Mouse (Mus musculus): Measurements from ENCODE around the gene Bbs1.
"Not testable (repeated sequence)": the region's sequence is repeated elsewhere in the genome, so short reads cannot be mapped to it uniquely, and the experiment has no call there.

The Bbs1 gene

GRCm38 (mm10) chr19:4883961-4884360 is 22.5 kb downstream of the Bbs1 start:
- no peak for DNase-seq (ENCODE audit: low read depth)

- no peak for DNase-seq (ENCODE audit: low read depth)
Observed at GRCm38 (mm10) chr19:4879324-4879703, 27.1 kb downstream of the Bbs1 start.

GRCm38 (mm10) chr19:4878405-4879323 is 27.8 kb downstream of the Bbs1 start, which contains the start of gene Zdhhc24:
Zdhhc24 (plus strand) TSS chr19:4878668.
- DNase-seq (ENCODE audit: low read depth) = peak; percentile 97

GRCm38 (mm10) chr19:4877785-4878184 is 28.6 kb downstream of the Bbs1 start, which contains the start of gene Actn3:
Actn3 (minus strand) TSS chr19:4877909.
- peak; percentile 80 for DNase-seq (ENCODE audit: low read depth)

GRCm38 (mm10) chr19:4876755-4877154 is 29.7 kb downstream of the Bbs1 start:
- DNase-seq (ENCODE audit: low read depth) = no peak

- no peak for DNase-seq (ENCODE audit: low read depth)
Observed at GRCm38 (mm10) chr19:4876241-4876640, 30.2 kb downstream of the Bbs1 start.

- DNase-seq (ENCODE audit: low read depth) = not testable (repeated sequence)
Observed at GRCm38 (mm10) chr19:4874613-4875012, 31.8 kb downstream of the Bbs1 start.

GRCm38 (mm10) chr19:4865147-4865546 is 41.3 kb downstream of the Bbs1 start:
- DNase-seq (ENCODE audit: low read depth) = peak; percentile 52

GRCm38 (mm10) chr19:4863048-4863447 is 43.4 kb downstream of the Bbs1 start:
- DNase-seq (ENCODE audit: low read depth) = no peak

- DNase-seq (ENCODE audit: low read depth) = peak; percentile 30
Observed at GRCm38 (mm10) chr19:4859081-4859480, 47.3 kb downstream of the Bbs1 start.

- no peak for DNase-seq (ENCODE audit: low read depth)
Observed at GRCm38 (mm10) chr19:4855951-4856350, 50.5 kb downstream of the Bbs1 start.

- no peak for DNase-seq (ENCODE audit: low read depth)
Observed at GRCm38 (mm10) chr19:4855470-4855820, 51.0 kb downstream of the Bbs1 start.

- DNase-seq (ENCODE audit: low read depth) = peak; percentile 12
Observed at GRCm38 (mm10) chr19:4854552-4855469, 51.6 kb downstream of the Bbs1 start, which contains the start of gene Ctsf. Ctsf (plus strand) TSS chr19:4855130.

- no peak for DNase-seq (ENCODE audit: low read depth)
Observed at GRCm38 (mm10) chr19:4850281-4850680, 56.1 kb downstream of the Bbs1 start.

GRCm38 (mm10) chr19:4849800-4850199 is 56.6 kb downstream of the Bbs1 start:
- no peak for DNase-seq (ENCODE audit: low read depth)

GRCm38 (mm10) chr19:4847490-4847889 is 58.9 kb downstream of the Bbs1 start:
- DNase-seq (ENCODE audit: low read depth) = peak; percentile 74

- DNase-seq (ENCODE audit: low read depth) = no peak
Observed at GRCm38 (mm10) chr19:4845846-4846245, 60.6 kb downstream of the Bbs1 start.

- DNase-seq (ENCODE audit: low read depth) = no peak
Observed at GRCm38 (mm10) chr19:4842611-4843010, 63.8 kb downstream of the Bbs1 start.

GRCm38 (mm10) chr19:4840848-4841247 is 65.6 kb downstream of the Bbs1 start:
- DNase-seq (ENCODE audit: low read depth) = no peak

GRCm38 (mm10) chr19:4839149-4839548 is 67.3 kb downstream of the Bbs1 start, which contains the start of the genes Ccs and Ccdc87:
Ccs (minus strand) TSS chr19:4839332.
Ccdc87 (plus strand) TSS chr19:4839366.
- peak; percentile 99 for DNase-seq (ENCODE audit: low read depth)

GRCm38 (mm10) chr19:4838526-4839140 is 67.8 kb downstream of the Bbs1 start:
- DNase-seq (ENCODE audit: low read depth) = peak; percentile 51

- DNase-seq (ENCODE audit: low read depth) = no peak
Observed at GRCm38 (mm10) chr19:4837049-4837448, 69.4 kb downstream of the Bbs1 start.

Data from NIH3T3 (cell line).